Mouse (Mus musculus) gastrocnemius, adult 8-10 months (tissue): Measurements from ENCODE around the gene Ablim1. TPM values are rescaled to one million over a fixed set of nuclear protein-coding genes. Genes with fewer than 3 reads are reported as not detected.

ENCODE experiments used
- DNase-seq, 2 experiments: peaks; one replicate each; pipeline ENCODE4 v3.0.0; 2022; ENCODE audit warnings: low spot score in 2 of 2
- total RNA-seq, 4 experiments: library from RNA; stranded (reverse); gene quantifications; 2 replicates each; pipeline ENCODE4 v1.2.4; 2022

Ablim1 gene
- total RNA-seq, 4 experiments from 2014 or later = 37.8 to 51.1 (median 48.1) TPM

DNA sequence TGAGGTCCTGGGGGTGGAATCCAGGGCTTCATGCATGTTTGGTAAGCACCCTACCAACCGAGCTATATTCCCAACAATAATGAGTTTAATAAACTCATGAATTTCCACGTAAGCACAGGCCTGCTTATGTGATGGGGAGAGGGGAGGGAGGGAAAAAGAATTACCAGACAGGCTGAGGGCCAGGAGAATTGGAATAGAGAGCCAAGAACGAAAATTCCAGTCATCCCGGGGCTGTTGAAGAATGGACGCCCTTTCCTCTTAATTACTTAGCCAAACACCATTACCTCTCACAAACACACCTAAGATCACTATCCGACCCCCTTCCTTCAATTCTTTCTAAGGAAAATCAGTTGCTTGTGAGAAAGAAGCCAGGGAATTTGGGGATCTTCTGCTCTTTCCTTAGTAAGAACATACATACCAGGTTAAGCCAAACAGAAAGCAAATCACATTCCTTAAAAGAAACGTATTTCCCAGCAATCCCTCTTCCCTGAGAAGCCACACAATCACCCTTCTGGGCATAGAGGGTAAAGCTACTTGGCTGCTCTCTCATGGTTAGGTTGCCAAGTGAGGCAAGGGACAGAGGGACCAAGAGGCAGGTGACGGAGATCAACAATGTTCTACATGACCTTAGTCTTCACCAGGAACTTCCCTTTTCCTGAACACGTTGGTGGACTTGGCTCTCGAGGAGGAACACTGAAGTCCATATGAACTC, 48.2 kb downstream of the Ablim1 start:
- DNase-seq = no peak

GRCm38 (mm10) chr19:57264296-57264947, 50.3 kb downstream of the Ablim1 start:
- DNase-seq = no peak

DNA sequence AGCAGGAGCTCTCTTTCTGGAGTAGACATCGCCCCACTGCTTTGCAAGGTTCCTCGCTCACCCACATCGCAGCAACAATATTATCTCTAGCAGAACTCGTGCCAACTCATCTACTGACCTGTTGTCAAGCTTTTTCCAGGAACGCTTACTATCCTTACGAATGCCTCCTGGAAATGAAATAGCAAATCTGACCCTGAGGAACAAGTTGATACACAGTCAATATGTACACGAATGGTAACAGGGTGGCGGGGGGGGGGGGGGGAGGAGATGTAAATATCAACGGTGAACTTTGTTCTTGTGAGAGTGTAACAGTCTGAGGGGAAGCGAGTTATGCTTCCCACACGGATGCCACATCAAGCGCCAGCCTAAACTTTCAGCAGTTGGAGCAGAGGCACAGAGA, 56.9 kb downstream of the Ablim1 start:
- DNase-seq = no peak

GRCm38 (mm10) chr19:57256666-57257065, 58.1 kb downstream of the Ablim1 start:
- DNase-seq = no peak

- DNase-seq = no peak
Observed at GRCm38 (mm10) chr19:57255157-57255556, 59.6 kb downstream of the Ablim1 start.

DNA sequence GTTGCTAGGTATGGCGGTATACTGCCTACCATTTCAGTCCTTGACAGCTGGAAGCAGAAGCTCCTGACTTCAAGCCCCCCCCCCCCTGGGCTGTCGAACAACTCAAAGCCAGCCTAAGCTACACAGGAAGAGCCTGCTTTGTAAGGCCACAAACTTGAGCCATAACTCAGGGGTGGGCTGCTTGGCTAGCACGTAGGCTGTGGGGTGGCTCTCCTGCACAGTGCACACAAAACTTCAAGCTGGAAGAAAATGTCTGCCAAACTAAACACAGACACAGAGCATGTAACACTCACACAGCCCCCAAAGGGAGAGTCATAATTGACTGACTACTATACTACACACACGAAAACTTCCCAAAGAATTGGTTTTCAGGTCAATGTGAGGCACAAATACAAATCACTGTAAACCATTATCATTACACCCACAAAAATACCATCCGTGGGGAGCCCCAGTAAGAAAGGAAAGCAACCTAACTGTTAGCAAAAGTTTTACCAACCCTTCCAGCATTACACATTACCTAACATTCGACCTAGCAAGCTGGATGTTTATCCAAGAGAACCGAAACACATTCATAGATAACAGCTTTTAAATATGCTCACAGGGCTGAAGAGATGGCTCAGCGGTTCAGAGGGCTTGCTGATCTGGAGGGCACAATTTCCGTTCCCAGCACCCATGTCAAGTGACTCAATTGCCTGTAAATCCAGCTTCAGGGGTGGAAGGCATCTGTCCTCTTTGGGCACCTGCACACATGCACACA, 61.8 kb downstream of the Ablim1 start:
- DNase-seq = no peak

- DNase-seq = no peak
Observed at GRCm38 (mm10) chr19:57248781-57249180, 65.9 kb downstream of the Ablim1 start.

DNA sequence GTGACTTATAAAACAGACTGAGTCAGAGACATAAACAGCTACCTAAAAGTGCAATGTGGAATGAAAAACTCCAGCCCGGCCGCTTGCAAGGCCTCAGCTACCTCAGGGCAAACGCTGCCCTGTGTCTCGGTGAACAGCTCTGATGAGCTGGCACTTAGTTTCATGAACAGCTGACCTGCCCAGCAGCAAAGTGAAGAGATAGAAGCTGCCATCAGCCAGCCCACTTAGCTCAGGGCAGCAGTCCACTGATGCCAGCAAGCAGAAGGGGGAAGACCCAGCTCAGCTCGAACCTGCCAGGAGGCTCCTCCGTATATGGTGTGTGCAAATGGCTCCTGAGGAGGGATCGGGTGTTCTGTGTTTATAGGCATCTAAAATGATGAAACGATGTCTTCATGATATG, 67.5 kb downstream of the Ablim1 start:
- no peak for DNase-seq

- DNase-seq = no peak
Observed at GRCm38 (mm10) chr19:57244281-57244680, 70.4 kb downstream of the Ablim1 start.

GRCm38 (mm10) chr19:57243606-57244005, 71.1 kb downstream of the Ablim1 start:
- DNase-seq = no peak

GRCm38 (mm10) chr19:57243191-57243590, 71.5 kb downstream of the Ablim1 start:
- DNase-seq = no peak

- no peak for DNase-seq
Observed at GRCm38 (mm10) chr19:57241363-57242192, 73.1 kb downstream of the Ablim1 start.

DNA sequence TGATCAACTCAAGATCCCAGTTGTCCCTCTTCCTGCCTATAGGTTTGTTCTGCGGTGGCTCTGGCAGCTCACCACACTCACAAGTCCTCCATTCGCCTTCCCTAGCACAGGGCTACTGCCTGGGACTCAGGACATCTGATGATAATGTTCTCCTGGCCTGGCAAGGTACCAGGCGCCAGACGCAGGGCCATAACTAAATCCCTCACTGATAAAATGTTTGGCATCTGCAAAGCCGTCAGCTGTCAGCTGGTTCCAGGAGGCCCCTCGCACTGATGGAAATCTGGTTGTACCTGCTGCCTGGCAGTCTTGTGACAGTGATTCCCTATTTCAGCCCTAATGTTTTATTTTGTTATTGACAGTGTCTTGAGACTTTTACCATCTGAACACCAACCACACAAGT, 74.5 kb downstream of the Ablim1 start:
- DNase-seq = no peak

DNA sequence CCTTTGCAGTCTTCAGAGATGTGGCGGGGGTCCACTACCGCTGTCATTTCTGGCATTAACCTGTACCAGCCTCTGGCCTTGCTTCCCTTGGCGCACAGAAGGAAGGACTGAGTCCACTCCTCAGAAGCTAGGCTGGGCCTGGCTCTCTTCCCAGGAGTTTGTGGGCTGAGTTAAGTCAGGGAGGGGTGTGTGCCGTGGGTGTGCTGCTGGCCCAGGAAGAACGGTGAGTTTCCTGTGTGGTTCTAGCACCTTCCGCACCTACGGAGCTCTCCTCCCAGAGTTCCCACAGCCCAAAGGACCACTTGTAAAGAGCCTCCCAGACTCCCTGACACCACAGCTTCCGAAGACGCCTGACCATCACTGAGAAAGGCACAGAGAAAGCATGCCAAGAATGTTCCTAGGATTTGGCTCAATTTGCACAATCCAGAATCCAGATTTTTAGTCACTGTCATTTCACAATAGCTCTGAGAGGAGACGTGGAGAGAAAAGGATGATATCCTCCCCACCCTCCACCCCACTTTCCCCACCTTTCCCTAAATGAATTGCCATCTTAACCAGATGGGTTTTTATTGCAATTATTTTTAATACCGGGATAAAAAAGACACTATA, 75.4 kb downstream of the Ablim1 start:
- DNase-seq = peak; percentile 26 to 49

DNA sequence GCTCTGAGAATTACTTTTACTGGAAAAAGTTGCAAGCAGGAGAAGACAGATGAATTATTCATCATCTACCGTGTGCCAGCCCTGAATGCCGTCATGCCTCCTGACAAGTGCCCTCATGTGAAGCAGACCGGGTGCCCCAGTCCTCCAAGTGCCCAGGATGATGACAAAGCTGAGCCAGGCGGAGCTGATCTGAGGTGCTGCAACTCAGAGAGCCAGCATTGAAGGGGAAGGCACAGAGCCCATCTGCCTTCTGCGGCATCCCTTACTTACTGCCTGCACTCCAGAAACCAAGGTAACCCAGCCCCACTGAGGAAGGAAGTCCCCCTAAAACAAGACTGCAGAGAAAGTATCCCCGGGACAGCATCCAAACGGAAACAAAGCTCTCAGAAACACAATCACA, 76.3 kb downstream of the Ablim1 start:
- no peak for DNase-seq

DNA sequence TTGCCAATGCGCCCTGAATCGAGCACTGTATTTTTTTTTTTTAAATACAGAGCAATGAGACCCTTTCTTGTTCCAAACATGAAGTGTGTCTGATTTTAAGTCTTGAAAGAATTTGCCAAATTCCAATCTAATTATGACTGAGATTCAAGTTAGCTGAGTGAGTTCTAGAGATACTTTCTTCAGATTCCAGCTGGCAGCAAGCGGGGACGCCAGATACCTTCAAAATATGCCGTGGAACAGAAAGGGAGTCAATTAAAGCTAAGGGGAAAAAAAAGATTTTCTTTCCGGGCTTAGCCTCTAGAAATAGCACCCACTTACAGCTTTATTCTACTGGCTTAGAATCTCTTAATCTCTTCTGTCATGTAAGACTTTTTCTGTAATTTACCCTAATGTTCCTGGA, 77.2 kb downstream of the Ablim1 start:
- DNase-seq = no peak

DNA sequence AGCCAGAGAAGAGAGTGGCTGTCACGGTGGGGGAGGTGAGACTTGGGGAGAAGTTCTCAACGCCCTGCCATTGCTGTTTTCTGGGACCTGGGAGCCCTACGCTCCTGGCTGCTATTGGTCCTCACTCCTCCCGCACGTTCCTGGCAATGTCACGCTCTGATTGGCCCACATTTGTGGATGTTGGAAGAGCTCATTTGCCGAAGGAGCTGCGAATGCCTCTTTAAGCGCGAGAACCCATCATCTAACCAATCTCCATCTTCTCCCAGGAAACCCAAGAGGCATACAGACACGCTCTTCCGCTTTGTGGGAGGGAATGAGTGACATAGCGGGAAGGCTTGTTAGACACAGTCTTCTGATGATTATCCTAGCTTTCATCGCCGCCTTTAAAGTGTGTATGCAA, 78.1 kb downstream of the Ablim1 start:
- no peak for DNase-seq

GRCm38 (mm10) chr19:57235931-57236330, 78.8 kb downstream of the Ablim1 start:
- no peak for DNase-seq

DNA sequence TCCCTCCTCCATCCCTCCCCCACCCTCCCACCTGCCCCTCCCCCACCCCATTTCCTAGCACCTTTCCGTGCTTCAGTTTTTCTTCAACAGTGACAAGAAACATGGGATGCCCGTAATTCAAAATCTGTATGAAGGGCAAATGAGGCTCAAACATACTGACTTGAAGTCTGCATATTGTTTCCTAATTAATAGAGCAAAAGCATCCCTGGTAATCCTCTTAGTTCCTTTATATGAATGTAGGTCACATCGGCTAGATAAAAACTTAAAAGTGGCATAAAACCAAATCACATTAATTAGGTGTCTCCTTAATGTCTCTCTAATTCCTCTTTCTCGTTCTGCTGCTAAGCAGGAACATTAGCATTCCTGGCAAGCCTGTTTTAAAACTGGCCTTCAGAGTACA, 83.7 kb downstream of the Ablim1 start:
- no peak for DNase-seq

DNA sequence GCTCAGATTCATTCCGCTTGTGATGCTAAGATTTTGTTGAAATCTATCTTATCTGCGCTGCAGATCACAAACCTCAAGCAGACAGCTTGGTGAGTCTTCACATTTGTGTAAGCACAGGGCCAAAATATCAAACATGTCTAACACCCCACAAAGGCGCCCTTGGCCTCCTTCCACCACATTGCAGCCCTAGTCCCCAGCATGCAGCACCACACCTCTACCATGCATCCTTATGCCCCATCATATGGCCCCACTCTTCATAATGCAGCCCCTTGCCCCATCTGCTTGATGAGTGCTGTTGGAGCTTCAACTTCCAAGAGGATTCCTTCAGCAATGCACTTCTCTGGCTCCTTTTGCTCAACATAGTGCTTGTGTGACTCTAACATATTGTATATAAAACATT, 85.6 kb downstream of the Ablim1 start:
- no peak for DNase-seq

GRCm38 (mm10) chr19:57228576-57228975, 86.1 kb downstream of the Ablim1 start:
- DNase-seq = no peak
